Mouse (Mus musculus) embryo, embryonic 11 days (tissue): ENCODE results near the gene Hcfc2.

Experiments
- DNase-seq: peaks from one replicate; pipeline ENCODE4 v3.0.0-alpha.2; 2015

Hcfc2 gene

DNA sequence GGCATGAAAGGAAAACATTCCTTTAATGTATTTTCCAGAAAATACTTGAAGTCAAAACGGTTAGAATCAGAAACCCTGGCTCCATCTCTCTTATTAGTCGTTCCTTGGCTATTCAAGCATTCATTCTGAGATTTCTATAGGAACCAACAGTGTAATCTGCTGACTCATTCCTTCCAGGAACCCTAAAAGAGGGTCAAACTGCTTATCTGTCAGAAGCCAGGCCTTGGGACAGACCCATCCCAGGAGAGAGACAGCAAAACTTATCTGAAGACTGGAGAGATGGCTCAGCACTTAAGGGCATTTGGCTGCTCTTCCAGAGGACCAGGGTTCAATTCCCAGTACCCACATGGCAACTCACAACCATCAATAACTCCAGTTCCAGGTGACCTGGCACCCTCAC lies 81.1 kb downstream of the Hcfc2 start:
- DNase-seq, result no peak

DNA sequence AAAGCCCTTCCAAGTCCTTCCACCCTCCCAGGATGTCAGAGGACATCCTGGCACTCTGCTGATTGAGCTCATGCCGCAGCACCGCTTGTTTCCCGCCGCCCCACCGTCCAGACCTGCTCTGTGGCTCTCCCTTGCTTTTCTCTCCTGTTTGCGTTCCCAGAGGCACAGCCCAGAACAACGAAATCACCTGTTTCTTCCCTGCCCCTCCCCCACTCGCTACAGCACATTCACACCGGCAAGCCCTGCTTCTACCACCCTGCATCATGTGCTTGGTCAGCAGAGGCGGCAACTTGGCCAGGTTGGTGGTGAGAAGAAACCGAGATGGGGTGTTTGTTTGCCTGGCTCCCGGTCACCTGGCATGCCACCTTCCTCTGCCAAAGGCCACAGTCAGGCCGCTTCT lies 81.9 kb downstream of the Hcfc2 start:
- DNase-seq, result peak; percentile 24

DNA sequence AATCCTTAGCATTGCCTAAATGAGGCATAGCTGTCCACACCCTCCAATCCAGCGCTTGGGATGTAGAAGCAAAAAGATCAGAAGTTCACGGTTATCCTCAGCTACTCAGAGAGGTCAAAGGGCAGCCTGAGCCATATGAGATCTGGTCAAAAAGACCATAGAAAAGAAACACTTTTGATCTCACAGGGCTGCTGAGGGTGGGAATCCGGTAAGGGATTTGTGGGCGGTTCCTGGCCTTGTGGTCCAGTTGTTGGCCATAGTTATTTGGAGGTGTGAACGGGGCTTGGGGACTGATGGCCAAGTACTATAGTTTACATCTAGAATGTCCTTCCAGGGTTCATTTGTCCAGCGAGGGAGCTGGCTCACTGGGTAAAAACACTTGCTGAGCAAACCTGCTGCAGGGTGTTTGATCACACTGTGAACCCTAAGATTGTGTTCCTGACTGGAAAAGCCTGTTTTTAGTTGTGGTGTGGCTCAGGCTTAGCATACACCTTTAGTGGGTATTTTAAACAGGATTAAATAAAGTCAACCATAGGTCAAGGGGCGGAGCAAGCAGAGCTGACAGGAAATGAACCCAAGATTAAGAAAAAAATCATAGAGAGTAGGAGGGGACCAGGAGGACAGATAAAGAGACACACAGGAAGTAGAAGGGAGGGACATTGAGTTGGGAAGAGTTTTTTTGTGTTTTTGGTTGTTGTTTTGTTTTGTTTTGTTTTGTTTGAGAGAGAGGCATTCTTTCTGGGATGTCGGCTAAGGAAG lies 83.0 kb downstream of the Hcfc2 start:
- DNase-seq, result peak; percentile 19

DNA sequence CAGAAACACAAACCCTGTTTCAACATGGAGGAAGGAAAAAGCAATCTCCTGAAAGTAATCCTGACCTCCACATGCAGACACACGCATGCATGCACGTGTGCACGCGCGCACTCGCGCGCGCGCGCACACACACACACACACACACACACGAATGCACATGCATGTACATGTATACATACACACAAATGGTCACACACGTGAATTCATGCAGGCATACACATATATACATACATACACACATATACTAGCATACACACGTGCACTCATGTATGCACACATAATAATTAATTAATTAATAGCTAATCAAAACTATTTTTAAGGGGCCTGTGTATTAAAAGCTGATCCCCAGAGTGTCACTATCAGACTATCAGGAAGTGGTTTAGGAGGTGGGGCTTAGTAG lies 83.9 kb downstream of the Hcfc2 start:
- no peak for DNase-seq

DNA sequence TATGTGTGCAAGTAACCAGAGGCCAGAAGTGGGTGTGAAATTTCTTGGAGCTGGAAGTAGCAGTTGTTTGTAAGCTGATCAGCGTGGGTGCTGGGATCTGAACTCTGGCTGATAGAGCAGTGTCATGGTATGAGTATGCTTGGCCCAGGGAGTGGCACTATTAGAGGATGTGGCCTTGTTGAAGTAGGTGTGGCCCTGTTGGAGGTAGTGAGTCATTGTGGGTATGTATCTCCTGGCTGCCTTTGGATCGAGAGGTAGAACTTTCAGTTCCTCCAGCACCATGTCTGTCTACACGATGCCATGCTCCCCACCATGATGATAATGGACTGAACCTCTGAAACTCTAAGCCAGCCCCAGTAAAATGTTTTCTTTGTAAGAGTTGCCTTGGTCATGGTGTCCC lies 84.4 kb downstream of the Hcfc2 start:
- DNase-seq, result no peak

DNA sequence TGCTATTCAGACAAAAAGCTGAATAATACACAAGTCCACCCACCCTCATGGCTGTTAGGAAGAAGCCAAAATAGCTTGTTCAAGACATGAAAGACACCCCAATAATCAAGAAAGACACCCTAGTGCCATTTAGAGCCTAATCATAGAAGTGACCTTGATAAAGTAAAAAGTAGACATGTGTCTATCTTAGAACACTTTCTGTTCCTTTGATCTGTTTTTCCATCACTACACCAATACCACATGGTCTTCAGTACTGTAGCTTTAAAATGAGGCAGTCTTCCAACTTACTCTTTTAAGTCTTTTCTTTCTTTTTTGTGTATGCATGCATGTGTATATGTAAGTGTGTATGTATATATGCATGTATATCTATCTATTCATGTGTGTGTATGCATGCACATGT lies 84.9 kb downstream of the Hcfc2 start:
- no peak for DNase-seq

DNA sequence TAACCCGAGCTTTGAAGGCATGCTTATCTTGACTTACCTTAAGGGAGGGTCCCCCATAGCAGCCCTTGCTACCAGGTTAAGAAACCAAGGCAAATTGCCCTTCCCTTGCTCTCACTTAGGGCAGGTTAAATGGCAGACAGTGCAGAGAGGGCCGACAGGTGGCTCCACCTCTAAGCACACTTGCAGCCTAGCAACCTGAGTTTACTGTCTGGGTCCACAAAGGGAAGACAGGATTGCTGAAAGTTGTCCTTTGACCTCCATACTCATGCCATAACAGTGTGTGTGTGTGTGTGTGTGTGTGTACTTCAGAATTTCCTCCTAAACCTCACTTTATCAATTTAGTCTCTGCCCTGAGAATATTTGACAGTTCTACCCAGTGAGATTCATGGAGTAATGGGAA lies 86.5 kb downstream of the Hcfc2 start:
- DNase-seq, result no peak

DNA sequence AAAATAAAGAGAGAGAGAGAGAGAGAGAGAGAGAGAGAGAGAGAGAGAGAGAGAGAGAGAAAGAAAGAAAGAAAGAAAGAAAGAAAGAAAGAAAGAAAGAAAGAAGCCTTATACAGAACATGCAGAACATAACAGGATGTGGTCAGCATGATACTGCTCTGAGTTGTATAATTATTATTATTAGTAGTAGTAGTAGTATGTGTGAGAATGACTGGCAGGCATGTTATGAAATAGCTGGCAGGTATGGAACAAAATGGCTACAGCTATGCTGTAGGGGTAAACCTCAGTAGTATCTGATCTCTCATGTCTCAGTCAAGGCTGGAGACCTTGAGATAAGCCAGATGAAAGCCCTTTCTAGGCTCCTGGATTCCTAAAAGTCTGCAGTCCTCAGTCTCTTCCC lies 93.2 kb downstream of the Hcfc2 start:
- no peak for DNase-seq

DNA sequence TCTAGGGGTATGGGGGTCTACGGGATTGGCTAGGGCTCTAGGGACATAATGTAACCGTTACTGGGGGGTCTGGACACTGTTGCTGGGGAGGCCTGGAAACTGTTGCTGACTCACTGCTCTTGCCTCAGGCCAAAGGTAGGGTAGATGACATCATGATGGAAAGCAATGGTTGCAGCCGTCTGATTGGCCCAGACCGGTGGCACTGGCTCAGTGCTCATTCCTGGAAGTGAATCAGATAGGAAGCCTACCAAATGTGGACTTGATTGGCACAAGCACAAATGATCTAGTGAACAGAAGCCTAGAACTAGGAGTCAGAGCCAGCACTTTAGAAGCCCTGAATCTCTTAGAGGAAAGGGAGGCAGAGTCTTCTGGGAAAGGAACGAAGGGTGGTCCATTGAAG lies 94.5 kb downstream of the Hcfc2 start:
- no peak for DNase-seq

DNA sequence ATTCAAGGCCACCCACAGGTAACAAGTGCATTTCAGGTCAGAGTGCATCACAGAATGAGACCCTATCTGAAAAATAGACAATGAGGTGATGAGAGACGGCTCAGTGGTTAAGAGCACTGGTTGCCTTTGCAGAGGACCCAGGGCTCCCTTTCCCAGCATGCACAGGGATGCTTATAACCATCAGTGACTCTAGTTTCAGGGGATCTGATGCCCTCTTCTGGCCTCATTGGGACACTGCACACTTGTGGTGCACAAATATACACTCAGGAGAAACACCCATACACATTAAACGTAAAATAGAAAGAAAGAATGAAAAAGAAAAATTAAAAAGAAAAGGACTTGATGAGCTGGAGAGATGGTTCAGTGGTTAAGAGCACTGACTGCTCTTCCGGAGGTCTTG lies 95.8 kb downstream of the Hcfc2 start:
- DNase-seq, result no peak
